Mouse (Mus musculus) hindbrain, embryonic 12.5 days (tissue): Measurements from ENCODE around the gene Gpn2. TPM values are rescaled to one million over a fixed set of nuclear protein-coding genes. Genes with fewer than 3 reads are reported as not detected.

Experiments
- ATAC-seq: fragments of 200-750 bp; cut with Nextera tagmentation; 2 replicates; pipeline ENCODE4 v1.8.0; 2017; ENCODE audit warnings: moderate TSS enrichment; ENCODE audit not compliant: low FRiP score
- H3K27ac ChIP-seq: fragments of 300-500 bp; sonication (generic); 2 replicates; pipeline ENCODE4 v1.5.1; 2016; ENCODE audit warnings: mild to moderate bottlenecking
- H3K27me3 ChIP-seq: fragments of 300-500 bp; sonication (generic); 2 replicates; pipeline ENCODE4 v1.6.1; 2016; ENCODE audit warnings: mild to moderate bottlenecking
- H3K36me3 ChIP-seq: fragments of 300-500 bp; sonication (generic); 2 replicates; pipeline ENCODE4 v1.6.1; 2016; ENCODE audit warnings: mild to moderate bottlenecking
- H3K4me1 ChIP-seq: fragments of 300-500 bp; sonication (generic); 2 replicates; pipeline ENCODE4 v1.6.1; 2016
- H3K4me2 ChIP-seq: fragments of 300-500 bp; sonication (generic); replicated peaks from 2 replicates; pipeline ENCODE4 v1.6.1; 2016; ENCODE audit warnings: mild to moderate bottlenecking
- H3K4me3 ChIP-seq: fragments of 300-500 bp; sonication (generic); 2 replicates; pipeline ENCODE4 v1.5.1; 2016; ENCODE audit warnings: mild to moderate bottlenecking
- H3K9ac ChIP-seq: fragments of 300-500 bp; sonication (generic); 2 replicates; pipeline ENCODE4 v1.6.1; 2016; ENCODE audit warnings: mild to moderate bottlenecking, moderate library complexity
- H3K9me3 ChIP-seq: fragments of 300-500 bp; sonication (generic); replicated peaks from 2 replicates; pipeline ENCODE4 v1.6.1; 2016; ENCODE audit warnings: mild to moderate bottlenecking
- WGBS: fragments of 180-500 bp; shearing (Covaris S2); methylation state at CpG from one replicate; pipeline ENCODE4 v1.1.7; 2016; 5-methylcytosine and 5-hydroxymethylcytosine counted together
- polyA plus RNA-seq: library from polyadenylated mRNA; unstranded; fragments of >200 nt; fragmentation: Nextera tagmentation; extraction: Ambion mirVana; gene quantifications from 2 replicates; pipeline ENCODE4 v1.2.1, GENCODE M21; 2016

Gpn2 gene
- polyA plus RNA-seq, 1 experiment from 2014 or later = 22.2 TPM

DNA sequence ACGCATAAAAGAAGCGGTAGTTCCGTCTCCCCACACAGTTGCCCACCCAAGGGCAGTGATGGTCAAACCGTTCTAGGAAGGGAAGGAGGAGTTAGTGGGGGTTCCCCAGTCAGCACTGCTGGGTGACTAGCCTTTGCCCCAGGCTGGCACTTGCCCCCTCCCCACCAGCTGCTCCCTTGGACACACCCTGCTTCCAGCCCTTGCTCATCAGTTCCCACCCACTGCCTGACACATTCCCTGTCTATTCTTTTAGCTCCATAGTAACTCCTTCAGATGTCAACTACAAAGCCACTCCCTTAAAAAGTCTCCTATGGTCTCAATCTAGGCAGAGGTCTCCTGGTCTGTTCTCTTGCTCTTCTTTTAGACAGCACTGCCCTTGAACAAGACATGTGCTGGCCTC lies 29.7 kb downstream of the Gpn2 start:
- H3K9ac ChIP-seq = no peak overlapping the region
- H3K4me3 ChIP-seq = no peak overlapping the region
- WGBS = 87% methylated on average over 4 of the region's 4 CpGs

DNA sequence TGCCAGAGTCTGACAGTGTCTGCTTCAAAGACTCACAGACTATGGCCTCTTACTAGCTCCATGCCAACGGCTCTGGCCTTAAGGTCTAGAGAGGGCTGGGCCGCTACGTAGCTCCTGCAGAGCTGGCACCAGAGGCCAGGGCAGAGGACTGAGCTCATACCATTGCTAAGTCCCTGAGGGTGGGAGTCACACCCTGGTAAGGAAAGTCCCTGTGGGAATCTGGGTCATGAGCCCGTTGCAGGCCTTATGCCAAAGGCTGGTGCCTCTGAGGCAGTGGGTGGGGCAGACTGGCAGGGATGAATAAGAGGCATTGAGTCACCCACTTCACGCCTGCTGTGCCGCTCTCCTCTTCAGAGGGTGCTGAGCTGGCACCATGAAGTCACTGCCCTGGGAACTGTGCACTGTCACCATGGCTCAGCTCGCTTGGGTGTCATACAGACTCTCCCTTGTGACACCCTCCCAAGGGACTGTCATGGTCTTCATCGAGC lies 30.2 kb downstream of the Gpn2 start:
- ATAC-seq = no peak
- no peak overlapping the region for H3K9ac ChIP-seq
- H3K4me2 ChIP-seq = no peak overlapping the region
- peaks cover 39% of the 10 kb centered on the region for H3K36me3 ChIP-seq
- 0 out of 2 replicates have a peak, but pooled peaks cover 7% of the 10 kb centered on the region for H3K9me3 ChIP-seq
- WGBS = 85% methylated on average over 8 of the region's 8 CpGs
- no peak overlapping the region for H3K27ac ChIP-seq
- H3K4me3 ChIP-seq = no peak overlapping the region
- no peaks in the 10 kb centered on the region for H3K4me1 ChIP-seq
- H3K27me3 ChIP-seq = no peaks in the 10 kb centered on the region

More for the DNA sequence above, 29.7 kb downstream of the Gpn2 start:
- no peak for ATAC-seq
- no peaks in the 10 kb centered on the region for H3K27me3 ChIP-seq
- H3K27ac ChIP-seq = no peak overlapping the region
- H3K9me3 ChIP-seq = 0 out of 2 replicates have a peak, but pooled peaks cover 7% of the 10 kb centered on the region
- H3K4me1 ChIP-seq = no peaks in the 10 kb centered on the region
- no peak overlapping the region for H3K4me2 ChIP-seq
- H3K36me3 ChIP-seq = peaks cover 39% of the 10 kb centered on the region

DNA sequence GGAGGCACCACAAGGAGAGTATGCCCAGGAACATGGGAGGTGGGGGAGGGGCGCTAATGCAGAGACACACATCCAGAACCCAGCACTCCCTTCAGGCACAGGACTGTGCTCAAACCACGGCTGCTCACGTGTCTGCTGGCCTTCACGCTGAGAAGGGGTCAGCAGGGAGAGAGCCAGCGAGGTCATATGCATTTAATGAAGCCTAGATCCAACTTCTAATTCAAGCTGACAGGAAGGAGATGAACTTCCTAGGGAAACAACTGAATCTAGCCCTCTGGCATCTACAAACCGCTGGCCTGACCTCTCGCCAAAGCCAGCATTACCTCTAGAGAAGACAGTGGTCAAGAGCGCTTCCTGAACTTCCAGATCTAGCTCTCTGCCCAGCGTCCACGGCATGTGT lies 31.3 kb downstream of the Gpn2 start:
- no peaks in the 10 kb centered on the region for H3K27me3 ChIP-seq
- no peak overlapping the region for H3K4me2 ChIP-seq
- no peak for ATAC-seq
- H3K27ac ChIP-seq = no peak overlapping the region
- H3K36me3 ChIP-seq = peaks cover 39% of the 10 kb centered on the region
- no peaks in the 10 kb centered on the region for H3K4me1 ChIP-seq
- H3K9ac ChIP-seq = no peak overlapping the region
- H3K9me3 ChIP-seq = 0 out of 2 replicates have a peak, but pooled peaks cover 7% of the 10 kb centered on the region
- WGBS = 81% methylated on average over 10 of the region's 10 CpGs
- no peak overlapping the region for H3K4me3 ChIP-seq

- ATAC-seq = no peak
- Histone ChIP-seq H3K9ac (no peak overlapping the region), H3K36me3 (peaks cover 27% of the 10 kb centered on the region), H3K27me3 (no peaks in the 10 kb centered on the region), H3K4me1 (no peaks in the 10 kb centered on the region), H3K4me3 (no peak overlapping the region), H3K4me2 (no peak overlapping the region), H3K9me3 (no peaks in the 10 kb centered on the region), H3K27ac (no peak overlapping the region)
- WGBS = 94% methylated on average over 11 of the region's 11 CpGs
Measured at GRCm38 (mm10) chr4:133617936-133618335, 33.8 kb downstream of the Gpn2 start.

GRCm38 (mm10) chr4:133619473-133620136 lies 35.4 kb downstream of the Gpn2 start:
- Histone ChIP-seq H3K9ac (no peak overlapping the region), H3K27ac (no peak overlapping the region), H3K4me3 (no peak overlapping the region), H3K27me3 (no peaks in the 10 kb centered on the region), H3K4me2 (no peak overlapping the region), H3K36me3 (peaks cover 21% of the 10 kb centered on the region), H3K9me3 (no peaks in the 10 kb centered on the region), H3K4me1 (no peaks in the 10 kb centered on the region)
- WGBS = 69% methylated on average over 4 of the region's 4 CpGs
- no peak for ATAC-seq

GRCm38 (mm10) chr4:133620668-133621067 lies 36.5 kb downstream of the Gpn2 start:
- Histone ChIP-seq H3K4me2 (no peak overlapping the region), H3K9ac (0 out of 2 replicates have a peak overlapping the region, but pooled peaks have one; percentile 13), H3K4me3 (no peak overlapping the region), H3K27me3 (no peaks in the 10 kb centered on the region), H3K27ac (no peak overlapping the region), H3K4me1 (no peaks in the 10 kb centered on the region), H3K9me3 (no peaks in the 10 kb centered on the region), H3K36me3 (peaks cover 29% of the 10 kb centered on the region)
- ATAC-seq = no peak
- WGBS = 88% methylated on average over 8 of the region's 8 CpGs

GRCm38 (mm10) chr4:133622161-133622695 lies 38.1 kb downstream of the Gpn2 start:
- ATAC-seq = no peak
- H3K27ac ChIP-seq = no peak overlapping the region
- H3K9me3 ChIP-seq = no peaks in the 10 kb centered on the region
- no peak overlapping the region for H3K4me3 ChIP-seq
- no peaks in the 10 kb centered on the region for H3K27me3 ChIP-seq
- no peak overlapping the region for H3K9ac ChIP-seq
- H3K4me2 ChIP-seq = no peak overlapping the region
- WGBS = 87% methylated on average over 11 of the region's 11 CpGs
- H3K4me1 ChIP-seq = no peaks in the 10 kb centered on the region
- H3K36me3 ChIP-seq = peaks cover 37% of the 10 kb centered on the region

GRCm38 (mm10) chr4:133624830-133625229 lies 40.7 kb downstream of the Gpn2 start:
- WGBS = 83% methylated on average over 7 of the region's 7 CpGs
- H3K36me3 ChIP-seq = peaks cover 37% of the 10 kb centered on the region
- no peak for ATAC-seq

GRCm38 (mm10) chr4:133625621-133626071 lies 41.5 kb downstream of the Gpn2 start:
- Histone ChIP-seq H3K27ac (0 out of 2 replicates have a peak overlapping the region, but pooled peaks have one; percentile 17), H3K36me3 (peaks cover 37% of the 10 kb centered on the region), H3K4me1 (0 out of 2 replicates have a peak, but pooled peaks cover under 1% of the 10 kb centered on the region), H3K4me3 (no peak overlapping the region), H3K27me3 (no peaks in the 10 kb centered on the region), H3K9me3 (no peaks in the 10 kb centered on the region), H3K4me2 (no peak overlapping the region), H3K9ac (no peak overlapping the region)
- ATAC-seq = no peak
- WGBS = 49% methylated on average over 11 of the region's 11 CpGs

More at GRCm38 (mm10) chr4:133624830-133625229, 40.7 kb downstream of the Gpn2 start:
- H3K9me3 ChIP-seq = no peaks in the 10 kb centered on the region
- no peaks in the 10 kb centered on the region for H3K27me3 ChIP-seq
- H3K9ac ChIP-seq = no peak overlapping the region
- no peak overlapping the region for H3K4me3 ChIP-seq
- no peaks in the 10 kb centered on the region for H3K4me1 ChIP-seq
- no peak overlapping the region for H3K27ac ChIP-seq
- no peak overlapping the region for H3K4me2 ChIP-seq

GRCm38 (mm10) chr4:133626221-133626620 lies 42.1 kb downstream of the Gpn2 start:
- Histone ChIP-seq H3K9ac (peak overlapping the region; percentile 35; the same call in 1 of the 2 replicates), H3K27ac (0 out of 2 replicates have a peak overlapping the region, but pooled peaks have one; percentile 8), H3K36me3 (peaks cover 33% of the 10 kb centered on the region), H3K4me2 (no peak overlapping the region), H3K4me3 (no peak overlapping the region), H3K9me3 (no peaks in the 10 kb centered on the region), H3K27me3 (no peaks in the 10 kb centered on the region), H3K4me1 (peaks cover 5% of the 10 kb centered on the region)
- no peak for ATAC-seq
- WGBS = 35% methylated on average over 5 of the region's 5 CpGs

- no peak for ATAC-seq
- Histone ChIP-seq H3K9ac (no peak overlapping the region), H3K36me3 (peaks cover 31% of the 10 kb centered on the region), H3K4me1 (peaks cover 9% of the 10 kb centered on the region), H3K4me3 (no peak overlapping the region), H3K4me2 (no peak overlapping the region), H3K9me3 (no peaks in the 10 kb centered on the region), H3K27ac (no peak overlapping the region), H3K27me3 (no peaks in the 10 kb centered on the region)
- WGBS = 85% methylated on average over 9 of the region's 9 CpGs
Measured at GRCm38 (mm10) chr4:133626621-133627020, 42.5 kb downstream of the Gpn2 start.

DNA sequence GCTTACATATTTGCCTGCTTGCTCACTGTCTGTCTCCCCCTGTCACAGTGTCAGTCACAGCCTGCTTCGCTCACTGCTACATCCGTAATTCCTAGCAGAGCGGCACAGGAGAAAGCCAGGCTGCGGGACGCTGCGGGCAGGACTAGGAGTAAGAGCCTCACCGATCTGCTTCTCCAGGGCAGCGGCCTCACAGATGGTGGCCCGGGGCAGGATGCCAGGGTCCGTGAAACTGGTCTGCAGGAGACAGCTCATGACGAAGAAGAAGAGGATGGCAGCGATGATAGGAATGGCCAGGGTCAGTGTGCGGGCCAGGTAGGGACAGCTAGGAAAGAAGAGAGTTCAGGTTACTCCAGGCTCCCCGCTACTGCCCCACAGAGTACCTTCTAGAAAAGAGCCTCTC lies 42.9 kb downstream of the Gpn2 start:
- Histone ChIP-seq H3K27ac (no peak overlapping the region), H3K4me2 (no peak overlapping the region), H3K4me1 (peaks cover 13% of the 10 kb centered on the region), H3K36me3 (peaks cover 31% of the 10 kb centered on the region), H3K4me3 (no peak overlapping the region), H3K27me3 (no peaks in the 10 kb centered on the region), H3K9ac (no peak overlapping the region), H3K9me3 (no peaks in the 10 kb centered on the region)
- WGBS = 94% methylated on average over 14 of the region's 14 CpGs
- no peak for ATAC-seq
